Mouse (Mus musculus): ENCODE data around the gene Itgb2.
A peak's percentile ranks its signal among the peaks of the same experiment; 100 is the strongest.

Gene Itgb2

DNA sequence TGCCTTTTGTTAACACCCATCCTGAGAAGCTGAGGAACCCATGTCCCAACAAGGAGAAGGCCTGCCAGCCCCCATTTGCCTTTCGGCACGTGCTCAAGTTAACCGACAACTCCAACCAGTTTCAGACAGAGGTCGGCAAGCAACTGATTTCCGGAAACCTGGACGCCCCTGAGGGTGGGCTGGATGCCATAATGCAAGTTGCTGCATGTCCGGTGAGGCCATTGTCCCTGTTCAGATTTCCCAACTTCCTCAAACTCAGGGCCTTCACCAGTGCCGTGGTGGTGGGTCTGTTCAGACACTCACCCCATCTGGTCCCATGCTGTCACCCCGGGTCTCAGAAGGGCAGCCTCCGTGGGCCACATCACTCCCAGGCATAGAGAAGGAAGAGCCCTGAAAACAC is 18.5 kb downstream of the Itgb2 start:
- no peak for DNase-seq (ENCODE audit: low spot score in 2 of 2)

DNA sequence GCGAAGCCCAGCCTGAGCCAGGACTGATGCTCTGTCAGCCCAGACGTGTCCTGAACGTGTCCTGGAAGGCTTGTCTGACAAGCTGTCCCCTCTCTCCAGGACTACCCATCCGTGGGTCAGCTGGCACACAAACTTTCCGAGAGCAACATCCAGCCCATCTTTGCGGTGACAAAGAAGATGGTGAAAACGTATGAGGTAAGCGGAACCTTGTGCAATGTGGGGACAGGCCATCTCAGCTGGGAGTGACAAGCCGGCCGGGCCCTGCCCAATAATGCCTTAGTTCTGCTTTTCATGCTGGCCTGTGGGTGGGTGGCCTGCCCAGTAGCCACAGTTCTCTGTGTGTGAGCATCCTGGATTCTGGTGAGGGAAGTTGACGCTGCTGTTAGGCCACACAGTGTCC is 20.8 kb downstream of the Itgb2 start:
- peak; percentile 49 to 51 for DNase-seq (ENCODE audit: low spot score in 2 of 2)

DNA sequence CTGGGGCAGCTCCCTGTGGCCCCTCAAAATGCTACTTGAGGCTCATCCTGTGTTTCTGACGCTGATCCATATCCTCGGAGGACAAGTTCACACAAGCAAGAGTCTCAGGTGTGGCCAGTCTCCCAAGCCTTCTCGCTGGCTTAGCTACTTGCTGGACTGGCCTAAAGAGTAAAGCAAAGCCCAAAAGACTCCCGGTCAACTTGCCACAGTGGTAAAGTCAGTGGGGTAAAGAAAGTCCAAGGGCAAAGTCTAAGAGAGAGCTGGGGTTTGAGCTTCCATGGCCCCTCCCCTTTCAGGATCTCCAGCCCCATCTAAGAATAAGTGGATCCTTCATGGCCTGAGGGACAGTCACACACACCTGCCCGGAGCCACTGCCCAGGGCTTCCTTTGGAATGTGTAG is 22.1 kb downstream of the Itgb2 start:
- DNase-seq (ENCODE audit: low spot score in 2 of 2): no peak

DNA sequence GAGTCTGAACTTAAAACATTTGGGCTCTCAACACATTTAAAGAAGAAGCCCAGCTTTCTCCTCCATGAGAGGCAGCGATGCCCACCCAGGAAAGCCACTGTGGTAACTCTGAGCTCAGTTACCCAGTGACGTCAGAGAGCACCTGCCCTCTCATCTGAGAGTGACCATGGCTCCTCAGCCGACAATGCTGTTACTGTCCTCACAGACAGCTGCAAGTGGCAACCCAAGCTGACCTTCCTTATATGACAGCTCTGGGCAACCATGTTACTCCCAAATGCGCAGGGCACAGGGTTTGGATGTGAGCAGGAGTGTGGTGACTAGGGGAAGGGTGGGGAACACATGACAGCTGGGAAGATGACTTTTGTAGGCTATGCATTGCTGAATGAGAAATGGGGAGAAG is 23.2 kb downstream of the Itgb2 start:
- DNase-seq (ENCODE audit: low spot score in 2 of 2): no peak

DNA sequence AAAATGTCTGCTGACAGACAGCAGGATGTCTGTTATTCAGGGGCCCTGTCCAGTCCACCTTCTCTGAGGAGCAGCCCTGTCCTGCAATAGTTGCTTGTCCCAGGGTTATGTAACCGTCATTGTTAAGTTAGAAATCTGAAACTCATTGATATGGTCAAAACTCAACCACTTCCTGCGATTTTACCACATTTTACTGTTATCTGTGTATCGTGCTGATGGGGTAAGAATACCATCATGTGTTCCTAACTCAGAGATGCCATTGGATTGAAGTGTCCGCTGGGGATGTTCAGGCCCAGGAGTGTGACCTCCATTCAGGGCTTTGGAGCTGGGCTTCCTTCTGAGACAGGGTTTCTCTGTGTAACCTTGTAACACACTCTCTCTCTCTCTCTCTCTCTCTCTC is 24.9 kb downstream of the Itgb2 start:
- no peak for DNase-seq (ENCODE audit: low spot score in 2 of 2)

DNA sequence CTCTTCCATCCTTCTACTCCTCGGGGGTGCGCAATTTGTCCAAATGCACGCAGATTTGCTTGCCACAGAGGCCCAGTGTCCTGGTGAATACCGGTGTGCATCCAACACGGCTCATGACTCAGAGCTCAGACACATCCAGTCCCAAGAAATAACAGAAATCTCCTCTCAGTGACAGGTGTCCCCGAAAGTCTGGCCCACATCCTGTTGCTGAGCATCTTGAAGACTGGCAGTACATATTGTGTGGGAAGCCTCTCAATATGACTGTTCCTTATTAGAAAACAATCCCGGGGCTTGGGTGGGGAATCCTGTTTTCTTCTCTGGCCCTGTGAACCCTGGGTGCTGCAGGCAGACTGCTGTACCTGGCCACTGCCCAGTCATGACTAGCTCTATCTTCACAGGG is 26.6 kb downstream of the Itgb2 start:
- DNase-seq (ENCODE audit: low spot score in 2 of 2): no peak

DNA sequence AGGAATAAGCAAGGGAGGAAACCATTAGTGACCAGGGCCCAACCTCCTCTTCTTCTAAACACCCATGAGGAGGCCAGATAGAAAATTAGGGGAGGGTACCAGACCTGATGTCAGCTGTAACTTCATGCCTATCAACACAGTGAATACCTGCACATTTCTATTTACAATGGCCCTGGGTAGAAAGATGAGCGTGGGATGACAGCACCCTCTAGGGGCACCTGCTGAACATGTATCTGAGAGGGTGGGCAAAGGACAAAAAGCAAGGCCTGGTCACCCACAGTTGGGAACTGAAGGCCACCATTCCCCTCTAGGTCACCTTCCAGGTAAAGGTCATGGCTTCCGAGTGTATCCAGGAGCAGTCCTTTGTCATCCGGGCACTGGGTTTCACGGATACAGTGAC is 27.6 kb downstream of the Itgb2 start:
- DNase-seq (ENCODE audit: low spot score in 2 of 2): no peak

DNA sequence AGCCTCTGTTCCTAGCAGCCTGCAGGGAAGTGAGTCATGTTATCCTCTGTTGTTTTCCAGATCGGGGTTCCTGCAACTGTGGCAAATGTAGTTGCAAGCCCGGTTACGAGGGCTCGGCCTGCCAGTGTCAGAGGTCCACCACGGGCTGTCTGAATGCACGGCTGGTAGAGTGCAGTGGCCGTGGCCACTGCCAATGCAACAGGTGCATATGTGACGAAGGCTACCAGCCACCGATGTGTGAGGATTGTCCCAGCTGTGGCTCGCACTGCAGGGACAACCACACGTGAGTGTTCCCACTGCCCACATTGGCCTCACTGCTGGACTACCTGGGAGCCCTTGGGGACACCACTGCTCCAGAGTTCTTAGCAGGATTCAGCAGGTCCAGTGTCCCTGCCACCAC is 30.0 kb downstream of the Itgb2 start:
- DNase-seq (ENCODE audit: low spot score in 2 of 2): no peak

DNA sequence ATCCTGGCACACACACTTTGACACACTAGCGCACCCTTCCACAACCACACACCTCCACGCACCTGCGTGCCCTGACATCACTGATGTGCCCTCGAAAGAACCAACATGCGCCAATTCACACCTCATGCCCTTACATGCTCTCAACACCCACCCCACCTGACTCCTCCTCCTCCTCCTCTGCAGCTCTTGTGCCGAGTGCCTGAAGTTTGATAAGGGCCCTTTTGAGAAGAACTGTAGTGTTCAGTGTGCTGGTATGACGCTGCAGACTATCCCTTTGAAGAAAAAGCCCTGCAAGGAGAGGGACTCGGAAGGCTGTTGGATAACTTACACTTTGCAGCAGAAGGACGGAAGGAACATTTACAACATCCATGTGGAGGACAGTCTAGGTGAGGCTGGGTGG is 30.8 kb downstream of the Itgb2 start:
- DNase-seq (ENCODE audit: low spot score in 2 of 2): no peak

DNA sequence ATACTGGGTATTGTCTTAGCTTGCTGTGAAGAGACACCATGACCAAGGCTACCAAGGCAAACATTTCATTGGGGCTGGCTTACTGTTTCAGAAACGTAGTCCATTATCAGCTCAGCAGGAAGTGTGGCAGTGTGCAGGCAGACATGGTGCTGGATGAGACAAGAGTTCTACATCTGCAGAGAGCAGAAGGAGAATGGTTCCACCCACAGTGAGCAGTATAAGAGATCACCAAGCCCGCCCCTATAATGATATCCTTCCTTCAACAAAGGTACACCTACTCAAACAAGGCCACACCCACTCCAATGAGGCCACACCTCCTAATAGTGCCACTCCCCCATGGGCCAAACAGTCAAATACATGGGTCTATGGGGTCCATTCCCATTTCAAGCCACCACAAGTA is 31.5 kb downstream of the Itgb2 start:
- no peak for DNase-seq (ENCODE audit: low spot score in 2 of 2)

DNA sequence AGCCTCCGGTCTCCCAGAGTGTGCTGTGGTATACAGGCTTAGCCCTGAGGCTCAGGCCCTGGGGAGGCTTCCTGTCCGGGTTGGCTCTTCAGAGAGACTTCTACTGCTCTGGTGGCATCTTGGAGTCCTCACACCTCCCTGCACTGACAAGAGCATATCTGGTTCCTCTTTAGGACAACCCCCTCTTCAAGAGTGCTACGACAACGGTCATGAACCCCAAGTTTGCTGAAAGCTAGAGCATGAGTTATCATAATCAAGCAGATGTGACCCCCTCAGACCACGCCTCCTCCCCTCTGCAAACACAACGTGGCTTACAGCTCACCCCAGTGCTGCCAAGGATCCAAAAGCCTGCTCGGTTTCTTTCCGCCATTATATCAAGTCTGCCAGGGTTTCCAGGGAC is 35.0 kb downstream of the Itgb2 start:
- DNase-seq (ENCODE audit: low spot score in 2 of 2): no peak

DNA sequence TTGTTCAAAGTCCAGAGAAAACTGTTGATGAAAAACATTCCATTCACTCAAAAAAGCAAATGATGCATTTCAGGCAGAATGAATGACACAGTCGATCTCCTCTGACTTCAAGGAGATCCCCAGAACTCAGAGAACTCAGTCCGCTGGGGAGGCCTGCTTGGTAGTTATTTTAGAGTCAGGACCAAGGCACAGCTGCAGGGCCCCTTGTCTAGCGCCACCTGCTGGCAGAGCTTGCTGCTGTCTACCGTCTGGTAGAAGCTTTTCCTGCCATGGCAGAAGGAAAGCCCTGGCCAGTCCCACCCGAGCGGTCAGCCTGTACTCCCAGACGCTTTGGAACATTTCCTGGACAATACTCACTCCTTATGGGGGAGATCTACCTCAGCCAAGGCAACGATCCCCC is 36.6 kb downstream of the Itgb2 start:
- peak; percentile 62 to 78 for DNase-seq (ENCODE audit: low spot score in 2 of 2)

DNA sequence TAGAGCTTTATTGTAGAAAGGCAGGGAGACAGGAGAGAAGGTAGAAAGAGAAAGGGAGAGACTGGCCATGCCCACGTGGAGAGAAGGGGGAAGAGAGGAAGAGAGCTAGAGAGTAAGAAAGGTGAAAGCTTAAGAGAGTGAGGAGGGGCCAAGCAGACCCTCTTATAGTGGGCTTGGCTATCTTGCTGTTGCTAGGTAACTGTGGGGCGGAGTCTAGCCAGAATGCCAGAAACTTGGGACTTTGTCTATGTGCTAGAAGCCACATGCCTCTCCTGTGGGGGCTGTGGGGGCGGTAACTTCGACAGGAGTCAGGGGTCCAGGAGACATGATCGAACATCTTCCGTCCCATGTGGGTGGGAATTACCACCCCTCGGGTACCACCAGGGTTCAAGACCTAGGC is 39.4 kb downstream of the Itgb2 start:
- DNase-seq (ENCODE audit: low spot score in 2 of 2): no peak

DNA sequence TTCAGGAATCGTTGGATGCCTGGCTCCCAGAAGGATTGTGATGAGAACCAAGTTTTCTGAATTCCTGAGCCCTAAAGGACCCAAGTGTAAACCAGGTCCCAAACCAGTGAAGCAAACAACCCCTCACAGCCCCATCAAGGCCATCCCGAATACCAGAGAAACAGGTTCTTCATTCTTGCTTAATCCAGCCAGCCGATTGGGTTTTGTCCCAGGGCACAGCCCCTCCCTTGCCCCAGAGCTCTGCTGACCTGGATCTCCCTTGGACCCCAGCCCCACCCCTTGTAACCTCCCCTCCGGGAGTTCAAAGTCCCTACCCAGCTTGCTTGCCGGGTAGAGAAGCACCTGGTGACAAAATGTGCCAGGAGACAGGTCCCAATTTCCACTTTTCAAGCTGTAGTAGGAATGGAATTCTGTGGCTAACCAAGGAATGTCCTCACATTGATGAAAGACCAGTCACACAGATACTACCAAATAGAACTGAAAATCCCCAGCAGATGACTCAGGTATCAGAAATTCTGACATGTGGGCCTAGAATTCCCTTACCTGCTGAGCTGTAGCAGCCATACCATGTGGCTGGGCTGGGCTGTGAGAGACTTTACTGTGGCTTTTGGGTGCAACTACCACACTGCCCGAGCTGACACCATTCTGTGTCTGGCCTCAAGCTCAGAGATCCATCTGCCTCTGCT is 40.1 kb downstream of the Itgb2 start:
- DNase-seq (ENCODE audit: low spot score in 2 of 2): no peak

DNA sequence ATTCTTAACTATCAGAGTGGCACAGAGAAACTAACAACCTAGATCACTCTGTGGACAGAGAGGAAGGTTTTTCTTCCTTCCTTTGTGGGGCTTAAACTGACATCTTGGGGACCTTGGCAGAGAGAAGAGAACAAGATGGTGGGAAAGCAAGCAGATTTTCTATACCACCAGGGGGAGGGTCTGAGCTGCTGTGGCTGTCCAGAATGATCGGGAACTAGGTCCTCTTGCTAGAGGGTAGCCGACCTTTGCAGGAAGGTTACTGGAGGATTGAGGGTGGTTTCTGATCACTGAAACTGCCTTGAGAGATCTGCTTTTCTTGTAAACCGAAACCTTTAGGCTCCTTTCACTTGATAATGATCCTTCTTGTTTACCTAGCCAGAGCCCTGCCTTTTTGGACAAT is 42.2 kb downstream of the Itgb2 start:
- no peak for DNase-seq (ENCODE audit: low spot score in 2 of 2)

DNA sequence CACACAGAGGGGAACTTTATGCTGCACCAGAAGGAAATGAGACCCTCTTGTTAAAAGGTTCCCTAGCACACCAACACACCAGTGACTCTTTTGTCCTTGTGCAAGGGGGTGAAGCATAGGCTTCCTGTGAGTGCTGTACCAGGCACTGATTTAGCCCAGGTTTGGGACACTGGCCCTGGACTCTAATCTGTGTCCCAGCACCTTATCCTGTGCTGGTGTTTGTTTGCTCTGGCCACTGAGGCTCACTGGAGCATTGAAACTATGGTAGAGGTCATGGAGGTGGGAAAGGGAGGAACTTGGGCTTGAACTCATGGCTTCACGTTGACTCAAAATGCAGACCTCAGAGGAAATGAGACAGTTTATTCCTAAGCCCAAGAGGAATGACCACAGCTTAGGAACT is 43.1 kb downstream of the Itgb2 start:
- no peak for DNase-seq (ENCODE audit: low spot score in 2 of 2)

DNA sequence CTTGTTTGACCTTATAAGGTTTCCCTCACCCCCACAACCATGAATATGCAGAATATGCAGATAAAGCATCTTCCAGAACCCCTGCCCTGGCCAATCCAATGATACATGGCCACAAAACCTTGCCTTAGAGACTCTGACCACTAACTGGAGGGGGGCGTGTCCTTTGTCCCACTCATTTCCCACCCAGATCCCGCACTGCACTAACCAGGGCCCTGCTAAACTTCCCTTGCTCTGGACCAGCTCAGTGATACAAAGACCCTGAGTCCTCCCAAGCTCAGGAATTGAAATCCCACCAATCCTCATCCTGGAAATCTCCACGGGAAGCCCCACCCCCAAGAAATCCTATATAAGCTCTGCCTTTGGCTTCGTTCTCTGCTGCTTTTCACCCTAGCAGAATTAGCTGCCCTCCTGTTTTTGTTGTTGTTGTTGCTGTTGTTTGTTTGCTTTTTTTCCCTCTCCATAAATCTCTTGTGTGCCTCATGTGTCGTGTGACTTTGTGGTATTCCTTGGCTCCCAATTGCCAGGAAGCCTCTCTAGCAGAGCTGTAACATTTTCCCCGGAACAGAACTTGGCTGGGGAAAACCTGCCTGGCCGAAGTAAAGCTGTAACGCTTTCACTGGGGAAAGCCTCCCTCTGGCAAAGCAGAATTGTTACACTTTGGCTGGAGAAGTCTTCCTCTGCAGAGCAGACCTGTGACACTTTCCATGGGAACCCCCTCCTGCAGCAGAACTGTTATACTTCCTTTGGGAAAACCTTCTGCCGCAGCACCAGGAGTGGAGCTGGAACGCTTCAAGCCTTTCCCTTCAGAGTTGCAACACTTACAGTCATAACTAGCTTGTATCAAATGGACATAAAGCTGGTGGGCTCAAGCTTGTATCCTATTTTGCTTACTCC is 50.2 kb downstream of the Itgb2 start:
- DNase-seq (ENCODE audit: low spot score in 2 of 2): peak; percentile 26 to 32

DNA sequence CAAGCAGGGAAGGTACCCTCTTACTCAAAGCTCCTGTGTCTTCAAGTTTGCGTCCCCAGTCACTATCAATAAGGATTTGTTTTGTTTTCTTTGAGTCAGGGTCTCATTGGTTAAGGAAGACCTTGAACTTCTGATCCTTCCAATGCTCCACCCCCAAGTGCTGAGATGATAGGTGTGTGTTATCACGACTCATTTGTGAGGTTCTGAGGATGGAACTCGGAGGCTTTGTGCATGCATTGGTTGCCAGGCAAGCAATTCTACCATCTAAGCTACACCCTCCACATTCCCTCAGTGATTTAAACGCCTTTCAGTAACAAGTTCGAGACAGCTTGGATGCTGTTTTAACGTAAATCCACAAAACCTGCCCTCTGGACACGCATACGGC is 51.0 kb downstream of the Itgb2 start:
- DNase-seq (ENCODE audit: low spot score in 2 of 2): no peak

DNA sequence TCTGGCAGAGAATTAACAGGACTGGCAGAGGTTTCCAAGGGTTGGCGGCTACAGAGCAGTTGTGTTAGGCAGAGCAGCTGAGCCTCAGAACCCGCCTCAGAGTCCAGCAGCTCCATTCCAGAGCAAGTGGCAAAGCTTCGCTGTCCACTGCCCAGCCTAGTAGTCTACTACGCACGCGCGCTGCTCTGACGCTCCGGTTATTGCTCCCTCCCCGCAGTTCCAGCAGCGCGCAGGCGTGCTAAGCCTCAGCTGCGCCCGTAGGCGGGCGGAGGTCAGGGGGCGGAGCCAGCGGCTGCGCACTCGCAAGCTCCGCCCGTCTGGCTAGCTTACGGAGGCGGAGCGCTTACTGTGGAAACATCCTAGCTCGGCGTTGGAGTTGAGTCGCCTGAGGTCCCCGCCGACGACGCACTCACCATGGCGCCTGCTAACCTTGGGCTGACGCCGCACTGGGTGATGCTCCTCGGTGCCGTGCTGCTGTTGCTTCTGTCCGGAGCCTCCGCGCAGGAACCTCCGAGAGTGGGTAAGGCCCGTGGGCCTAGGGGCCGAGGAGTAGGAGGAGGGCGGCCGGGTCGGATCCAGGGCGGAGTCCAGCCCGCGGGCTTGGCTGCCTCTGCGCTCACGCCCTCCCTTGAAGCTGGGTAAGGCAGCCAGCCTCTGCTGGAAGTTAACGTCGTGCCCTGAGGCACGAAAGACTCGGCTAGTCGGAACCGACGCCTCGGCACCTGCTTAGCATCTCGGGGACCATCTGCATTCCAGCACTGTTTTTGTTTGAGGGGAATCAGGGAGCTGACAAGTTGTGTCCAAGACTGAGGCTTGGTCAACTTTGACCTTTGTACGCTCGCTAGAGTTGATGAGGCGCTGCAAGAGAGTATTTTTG is 51.6 kb downstream of the Itgb2 start, which contains the start of gene Pttg1ip:
Pttg1ip (plus strand) TSS at position 313 of the 877 bp plus-strand sequence.
- peak; percentile 96 to 97 for DNase-seq (ENCODE audit: low spot score in 2 of 2)

DNA sequence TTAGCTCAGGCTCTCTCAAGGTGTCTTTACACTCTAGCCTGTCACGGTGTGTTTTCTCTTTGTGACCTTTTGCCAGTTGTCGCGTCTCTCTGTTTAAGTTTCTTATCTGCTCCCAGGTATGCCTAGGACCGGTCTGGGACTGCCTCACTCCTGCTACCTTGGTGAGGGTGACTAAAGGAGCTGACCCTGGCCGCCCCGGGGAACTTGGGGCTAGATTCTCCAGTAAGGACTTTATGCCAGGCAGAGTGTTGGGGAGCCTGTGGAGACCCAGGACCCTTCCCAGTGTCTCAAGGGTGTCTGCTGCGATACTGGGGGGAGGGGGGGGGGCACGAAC is 52.2 kb downstream of the Itgb2 start:
- DNase-seq (ENCODE audit: low spot score in 2 of 2): no peak

DNA sequence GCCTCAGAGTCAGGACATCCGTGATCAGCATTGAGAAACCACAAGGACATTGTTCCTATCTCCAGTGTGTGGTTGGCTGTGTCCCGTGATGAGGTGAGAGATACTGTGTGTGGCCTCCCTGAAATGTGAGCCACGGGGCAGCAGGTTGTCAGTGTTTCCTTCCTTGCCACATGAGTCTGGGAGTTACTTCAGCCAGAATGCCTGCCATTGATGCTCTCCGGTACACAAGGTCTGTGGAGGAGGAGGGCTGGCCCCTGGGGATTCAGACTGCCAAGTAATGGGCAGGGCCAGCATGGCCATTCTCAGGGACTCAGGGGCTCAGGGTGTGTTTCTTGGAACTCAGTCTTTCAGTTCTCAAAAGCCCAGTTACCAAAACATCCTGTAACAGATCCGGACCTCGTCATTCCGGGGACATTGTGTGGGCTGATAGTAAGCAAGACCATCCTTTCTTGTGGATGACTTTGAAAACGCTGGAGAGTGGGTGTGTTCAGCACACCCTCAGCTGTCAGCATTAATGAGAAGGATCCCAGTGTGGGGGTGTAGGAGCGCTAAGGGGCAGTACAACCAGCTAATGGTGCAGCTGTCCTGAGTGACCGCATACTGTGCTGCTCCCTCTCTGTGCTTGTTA is 53.9 kb downstream of the Itgb2 start:
- DNase-seq (ENCODE audit: low spot score in 2 of 2): peak; percentile 59 to 62

DNA sequence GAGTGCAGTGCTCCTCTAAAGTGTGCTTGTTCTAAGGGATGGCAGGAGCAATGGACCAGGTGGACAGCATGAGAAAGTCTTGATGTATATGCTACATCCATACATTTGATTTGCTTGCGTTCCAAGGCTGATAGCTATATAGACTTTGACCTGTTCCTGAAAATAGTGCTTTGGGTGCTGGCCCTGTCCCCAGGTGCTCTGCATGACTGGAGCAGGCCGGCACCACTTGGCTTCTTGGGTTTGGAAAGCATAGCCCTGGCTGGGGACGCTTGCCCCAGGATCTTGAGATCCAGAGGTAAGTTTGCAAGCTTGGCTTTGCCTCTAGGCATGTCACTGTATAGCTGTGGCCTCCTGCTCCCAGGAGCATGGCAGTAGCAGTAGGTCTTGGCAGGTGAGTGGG is 56.6 kb downstream of the Itgb2 start:
- DNase-seq (ENCODE audit: low spot score in 2 of 2): no peak

All from heart, adult 9 months (tissue).